Mouse (Mus musculus) cortical plate, adult 2 months (tissue): ENCODE results near the gene Psg19. TPM values are rescaled to one million over a fixed set of nuclear protein-coding genes. Genes with fewer than 3 reads are reported as not detected.
"Not testable (repeated sequence)": the region's sequence is repeated elsewhere in the genome, so short reads cannot be mapped to it uniquely, and the experiment has no call there.

Experiments used
- H3K27ac ChIP-seq: fragments of 200-500 bp; 2 replicates; pipeline ENCODE4 v1.5.1; 2012; ENCODE audit warnings: low read length, control low read depth, inconsistent platforms; ENCODE audit not compliant: insufficient read depth
- H3K4me1 ChIP-seq: fragments of 200-500 bp; 2 replicates; pipeline ENCODE4 v1.6.1; 2011; ENCODE audit warnings: low read length; ENCODE audit not compliant: control insufficient read depth, insufficient read depth
- H3K4me3 ChIP-seq: fragments of 200-500 bp; 2 replicates; pipeline ENCODE4 v1.5.1; 2011; ENCODE audit warnings: mild to moderate bottlenecking, low read length, control low read depth; ENCODE audit not compliant: insufficient read depth
- CTCF ChIP-seq: fragments of 200-500 bp; IDR thresholded peaks from 2 replicates; pipeline ENCODE4 v1.5.1; 2011; ENCODE audit warnings: mild to moderate bottlenecking, control low read depth, low read length; ENCODE audit not compliant: insufficient read depth; ENCODE audit errors: extremely low read depth
- POLR2A ChIP-seq: fragments of 200-500 bp; IDR thresholded peaks from 2 replicates; pipeline ENCODE4 v1.6.1; 2011; ENCODE audit warnings: mild to moderate bottlenecking, low read length, control low read depth; ENCODE audit not compliant: insufficient read depth; ENCODE audit errors: extremely low read depth
- polyA plus RNA-seq: library from polyadenylated mRNA; depleted of rRNA; stranded (reverse); fragments of >200 nt; gene quantifications from 2 replicates; pipeline ENCODE4 v1.2.3, GENCODE M21; 2012; rRNA removed

The Psg19 gene
- polyA plus RNA-seq, 1 experiment = not detected

GRCm38 (mm10) chr7:18803526-18803925 is 5.2 kb upstream of the Psg19 start:
- Histone ChIP-seq H3K4me1 (no peaks in the 10 kb centered on the region), H3K27ac (no peak overlapping the region), H3K4me3 (no peak overlapping the region)
- TF ChIP-seq CTCF (no peak), POLR2A (no peak)

- Histone ChIP-seq H3K4me1 (no peaks in the 10 kb centered on the region), H3K4me3 (no peak overlapping the region), H3K27ac (no peak overlapping the region)
- TF ChIP-seq POLR2A = no peak
- no peak for TF ChIP-seq CTCF
Measured at GRCm38 (mm10) chr7:18799129-18799528, 809 bp upstream of the Psg19 start.

- H3K4me1 ChIP-seq, H3K4me3 ChIP-seq, H3K27ac ChIP-seq: not testable (repeated sequence)
Measured at GRCm38 (mm10) chr7:18790671-18791070, 7.6 kb downstream of the Psg19 start.

GRCm38 (mm10) chr7:18781301-18781700 is 17.0 kb downstream of the Psg19 start:
- H3K4me3 ChIP-seq, H3K4me1 ChIP-seq, H3K27ac ChIP-seq: not testable (repeated sequence)

- no peak for TF ChIP-seq CTCF
- no peak for TF ChIP-seq POLR2A
- Histone ChIP-seq H3K4me3 (no peak overlapping the region), H3K4me1 (no peaks in the 10 kb centered on the region), H3K27ac (no peak overlapping the region)
Measured at GRCm38 (mm10) chr7:18779337-18779781, 19.0 kb downstream of the Psg19 start.

GRCm38 (mm10) chr7:18762885-18763284 is 35.4 kb downstream of the Psg19 start:
- not testable (repeated sequence) for H3K27ac ChIP-seq, H3K4me1 ChIP-seq, H3K4me3 ChIP-seq

GRCm38 (mm10) chr7:18760152-18760551 is 38.2 kb downstream of the Psg19 start:
- not testable (repeated sequence) for H3K4me3 ChIP-seq, H3K27ac ChIP-seq, H3K4me1 ChIP-seq

- not testable (repeated sequence) for H3K4me1 ChIP-seq, H3K4me3 ChIP-seq, H3K27ac ChIP-seq
- peak; percentile 84 for TF ChIP-seq CTCF
Measured at GRCm38 (mm10) chr7:18749896-18750477, 48.3 kb downstream of the Psg19 start.

GRCm38 (mm10) chr7:18748994-18749895 is 49.1 kb downstream of the Psg19 start:
- TF ChIP-seq CTCF (no peak), POLR2A (no peak)

GRCm38 (mm10) chr7:18747420-18747819 is 50.9 kb downstream of the Psg19 start:
- not testable (repeated sequence) for H3K27ac ChIP-seq, H3K4me3 ChIP-seq, H3K4me1 ChIP-seq

More at GRCm38 (mm10) chr7:18748994-18749895, 49.1 kb downstream of the Psg19 start:
- Histone ChIP-seq H3K27ac (no peak overlapping the region), H3K4me3 (no peak overlapping the region), H3K4me1 (no peaks in the 10 kb centered on the region)

GRCm38 (mm10) chr7:18746189-18746860 is 52.0 kb downstream of the Psg19 start:
- 0 out of 2 replicates have a peak overlapping the region, but pooled peaks have one; percentile 6 for H3K4me3 ChIP-seq
- no peak overlapping the region; the same call in 1 of the 2 replicates for H3K27ac ChIP-seq
- no peaks in the 10 kb centered on the region for H3K4me1 ChIP-seq
- TF ChIP-seq POLR2A (no peak), CTCF (no peak)

Other genes with a start within 250 kb of the Psg19 start
- gene Psg27, start 231.2 kb downstream of the Psg19 start, polyA plus RNA-seq = not detected in 2 replicates
- not detected in 2 replicates for gene Psg23, start 182.0 kb downstream of the Psg19 start, polyA plus RNA-seq
- not detected in 2 replicates for gene Psg21, start 141.8 kb downstream of the Psg19 start, polyA plus RNA-seq
- not detected in 2 replicates for gene Psg20, start 112.3 kb downstream of the Psg19 start, polyA plus RNA-seq
- gene Psg22, start 80.4 kb downstream of the Psg19 start, polyA plus RNA-seq = not detected in 2 replicates
- gene Psg17, start 23.1 kb upstream of the Psg19 start, polyA plus RNA-seq = 0.06 and 0.15 TPM in 2 replicates
- 2.5 and 2.6 TPM in 2 replicates for gene Mill2, start 41.4 kb upstream of the Psg19 start, polyA plus RNA-seq
- gene Pglyrp1, start 72.8 kb upstream of the Psg19 start, polyA plus RNA-seq = 15.7 and 16.0 TPM in 2 replicates
- gene Ccdc61, start 111.9 kb upstream of the Psg19 start, polyA plus RNA-seq = 14.7 and 15.8 TPM in 2 replicates
- 22.3 and 23.3 TPM in 2 replicates for gene Nova2, start 127.4 kb upstream of the Psg19 start, polyA plus RNA-seq
- gene Nanos2, start 188.9 kb upstream of the Psg19 start, polyA plus RNA-seq = 2.8 and 3.3 TPM in 2 replicates
- 49.7 and 50.8 TPM in 2 replicates for gene Mypop, start 192.7 kb upstream of the Psg19 start, polyA plus RNA-seq
- 27.2 and 28.5 TPM in 2 replicates for gene Irf2bp1, start 205.5 kb upstream of the Psg19 start, polyA plus RNA-seq
- not detected in 2 replicates for gene Foxa3, start 225.0 kb upstream of the Psg19 start, polyA plus RNA-seq
- 113 and 118 TPM in 2 replicates for gene Sympk, start 225.9 kb upstream of the Psg19 start, polyA plus RNA-seq